Mouse (Mus musculus) T-helper 2 cell (primary cell): Measurements from ENCODE around the gene Pnrc2.

Source experiments
- in situ Hi-C: fragments of 300-600 bp; cut with MboI, MseI; formaldehyde crosslinking; loops from one replicate; pipeline ENCODE4 v1.15.1; 2025; ENCODE audit warnings: high pct_unique_total_duplicates

Gene Pnrc2

DNA sequence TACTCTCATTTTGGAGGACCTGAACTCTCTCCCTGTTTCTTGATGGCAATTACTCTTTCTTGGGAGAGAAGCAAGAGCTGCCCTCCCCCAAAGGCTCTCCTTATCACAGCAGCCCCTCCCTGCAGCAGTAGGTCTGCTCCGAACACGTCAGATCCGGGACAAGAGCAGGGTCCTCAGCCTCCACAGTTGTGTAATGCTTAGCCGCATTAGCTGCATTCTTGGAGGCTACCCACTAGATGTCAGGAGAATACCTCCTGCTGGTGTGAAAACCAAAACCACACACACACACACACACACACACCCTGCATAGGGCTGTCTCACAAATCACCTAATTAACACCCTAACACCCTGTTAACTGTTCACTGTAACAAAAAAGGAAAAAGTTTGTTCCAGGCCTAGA, 19.2 kb upstream of the Pnrc2 start:
- in situ Hi-C loops: no loop called here

- in situ Hi-C loops: no loop called here
These were observed 17.9 kb upstream of the Pnrc2 start for GRCm38 (mm10) chr4:135891539-135891938.

DNA sequence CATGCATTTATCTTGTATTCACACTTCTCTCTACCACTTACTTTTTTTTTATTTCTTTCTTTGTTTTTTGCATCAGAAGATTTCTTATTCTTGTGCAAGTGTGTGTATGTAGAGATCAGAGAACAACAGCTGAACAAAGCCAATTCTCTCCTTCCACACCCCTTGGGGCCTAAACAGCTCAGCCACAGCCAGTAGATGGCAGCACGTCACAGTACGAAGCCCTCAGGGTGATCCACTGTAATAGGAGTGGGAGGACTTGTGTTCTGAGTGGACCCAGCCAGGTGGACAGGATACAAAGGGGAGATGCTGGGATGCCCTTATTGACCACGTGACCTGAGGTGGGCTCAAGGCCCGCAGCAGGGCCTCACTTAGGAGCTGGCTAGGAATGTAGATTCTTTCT, 16.2 kb upstream of the Pnrc2 start:
- in situ Hi-C loops: no loop called here

DNA sequence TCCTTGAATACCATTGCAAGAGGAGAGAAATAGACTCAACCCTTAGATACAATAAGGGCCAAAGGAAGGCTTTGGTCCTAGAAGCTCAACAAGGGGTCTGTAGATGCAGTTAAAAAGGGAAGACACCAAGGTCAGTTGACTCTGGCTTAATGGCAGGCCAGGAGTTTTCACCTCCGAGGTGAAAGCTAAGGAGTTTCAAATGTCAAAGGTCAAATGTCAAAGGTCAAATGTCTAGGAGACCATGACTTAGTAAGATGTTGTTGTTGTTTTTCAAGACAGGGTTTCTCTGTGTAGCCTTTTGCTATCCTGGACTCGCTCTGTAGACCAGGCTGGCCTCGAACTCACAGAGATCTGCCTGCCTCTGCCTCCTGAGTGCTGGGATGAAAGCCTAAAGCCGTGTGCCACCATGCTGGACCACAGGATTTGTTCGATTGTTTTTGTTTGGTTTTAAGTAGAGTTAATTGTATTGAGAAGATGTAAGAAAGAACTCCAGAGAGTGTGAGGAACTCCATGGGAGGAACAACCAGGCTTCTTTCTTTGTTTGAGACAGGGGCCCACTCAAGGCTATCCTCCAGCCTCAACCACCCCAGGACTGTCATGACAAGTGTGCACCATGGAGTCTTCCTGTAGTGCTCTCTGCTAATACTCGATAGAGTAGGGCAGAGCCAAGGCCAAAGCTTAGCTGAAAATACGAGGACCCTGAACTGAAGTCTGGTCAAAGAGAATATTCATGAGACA, 15.7 kb upstream of the Pnrc2 start:
- in situ Hi-C loops: no loop called here

DNA sequence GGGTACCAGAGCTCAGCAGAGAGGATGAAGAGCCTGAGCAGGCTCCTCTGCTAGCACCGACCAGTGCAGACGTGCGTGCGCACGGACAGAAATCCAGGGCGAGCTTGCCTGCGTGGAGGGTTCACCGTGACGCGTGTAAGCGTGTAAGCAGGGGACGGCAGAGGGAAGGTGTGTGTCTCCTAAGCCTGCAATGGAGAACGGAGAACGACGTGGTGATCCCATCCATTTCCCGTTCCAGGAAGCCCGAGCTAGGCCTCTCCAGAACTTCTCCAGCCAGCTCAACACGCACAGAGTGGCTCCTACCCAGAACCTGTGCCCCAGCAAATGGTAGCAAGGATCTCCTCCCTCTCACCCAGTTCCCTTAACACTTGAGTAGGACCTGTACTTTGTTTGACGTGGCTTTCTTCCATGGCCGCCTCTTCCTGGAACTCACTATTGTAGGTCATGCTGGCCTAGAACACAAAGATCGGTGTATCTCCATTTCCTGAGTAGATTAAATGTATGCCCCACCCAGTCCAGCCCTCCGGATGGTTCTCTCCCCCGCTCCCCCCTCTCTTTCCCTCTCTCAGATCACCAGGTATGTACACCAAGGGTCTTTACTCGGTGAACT, 14.9 kb upstream of the Pnrc2 start:
- in situ Hi-C loops: no loop called here

DNA sequence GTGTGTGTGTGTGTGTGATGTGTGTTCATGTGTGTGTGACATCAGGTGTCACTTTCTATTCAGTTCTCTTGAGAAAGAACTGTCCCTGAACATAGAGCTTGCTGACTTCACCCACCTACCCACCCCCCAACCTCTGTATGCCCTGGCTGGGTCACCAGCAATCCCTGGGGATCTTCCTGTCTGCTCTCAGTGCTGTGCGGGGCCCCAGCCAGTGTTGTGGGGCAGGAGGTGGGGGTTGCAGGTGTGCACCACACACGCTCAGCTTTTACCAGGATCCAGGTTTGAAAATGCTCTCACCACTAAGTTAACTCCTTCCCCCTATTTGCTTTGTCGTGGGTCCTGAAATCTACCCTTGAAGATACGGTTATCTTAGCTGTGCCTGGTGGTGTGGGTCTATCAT, 12.5 kb upstream of the Pnrc2 start:
- in situ Hi-C loops: no loop called here

GRCm38 (mm10) chr4:135885676-135886075, 12.0 kb upstream of the Pnrc2 start:
- in situ Hi-C loops: no loop called here

GRCm38 (mm10) chr4:135884531-135884930, 10.9 kb upstream of the Pnrc2 start:
- in situ Hi-C loops: loop anchor here (5.0 kb wide), 1 partner anchor 33 kb away; no protein-coding TSS in a partner anchor

DNA sequence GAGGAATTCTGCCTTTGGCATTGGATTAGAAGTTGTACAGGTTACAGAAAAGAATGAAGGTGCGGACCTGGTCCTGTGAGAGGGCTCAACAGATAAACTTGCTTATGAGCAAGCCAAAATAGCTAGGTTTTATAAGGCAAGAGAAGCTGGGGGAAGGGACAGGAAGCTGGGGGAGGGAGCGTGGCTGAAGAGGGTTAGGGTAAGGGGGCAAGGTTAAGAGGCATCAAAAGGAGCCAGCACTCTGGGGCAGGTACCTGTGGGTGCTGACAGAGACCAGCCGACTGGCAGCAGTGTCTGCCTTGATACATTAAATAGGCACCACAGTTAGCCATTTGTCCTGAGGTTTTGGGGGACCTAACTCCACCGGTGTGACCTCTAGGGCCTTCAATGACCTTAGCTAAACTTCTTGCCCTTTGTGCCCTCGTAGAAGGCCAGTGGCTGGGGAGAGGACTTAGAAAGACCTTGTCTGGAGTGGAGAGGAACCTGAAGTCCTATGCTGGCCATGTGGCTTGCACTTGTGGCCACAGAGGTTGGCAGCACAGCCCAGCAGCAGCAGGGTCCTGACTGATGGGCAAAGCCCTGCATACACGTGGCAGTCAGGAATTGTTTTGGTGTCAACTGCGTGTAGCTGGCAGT, 10.3 kb upstream of the Pnrc2 start:
- in situ Hi-C loops: loop anchor here (5.0 kb wide), 1 partner anchor 33 kb away; no protein-coding TSS in a partner anchor

DNA sequence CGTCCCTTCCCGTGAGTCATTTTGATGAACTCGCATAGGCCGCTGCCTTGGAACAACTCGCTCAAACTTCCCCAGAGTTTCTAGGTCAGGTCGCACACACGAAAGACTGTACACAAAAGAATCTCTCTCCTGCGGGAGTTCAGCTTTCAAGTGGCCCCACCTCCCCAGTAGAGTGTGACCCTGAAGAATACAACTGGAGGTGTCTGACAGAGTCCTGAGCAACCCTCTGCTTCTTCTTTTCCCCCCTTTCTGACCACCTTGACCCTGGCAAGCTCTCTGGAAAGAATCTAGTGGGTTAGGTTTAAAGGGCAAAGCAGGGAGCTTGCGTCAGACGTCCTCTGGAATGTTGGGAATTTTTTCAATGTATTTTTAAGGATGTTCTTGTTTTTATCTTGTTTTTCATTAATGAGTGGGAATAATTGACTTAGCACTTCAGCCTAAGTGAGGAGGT, 9.8 kb upstream of the Pnrc2 start:
- in situ Hi-C loops: loop anchor here (5.0 kb wide), 1 partner anchor 34 kb away; no protein-coding TSS in a partner anchor

DNA sequence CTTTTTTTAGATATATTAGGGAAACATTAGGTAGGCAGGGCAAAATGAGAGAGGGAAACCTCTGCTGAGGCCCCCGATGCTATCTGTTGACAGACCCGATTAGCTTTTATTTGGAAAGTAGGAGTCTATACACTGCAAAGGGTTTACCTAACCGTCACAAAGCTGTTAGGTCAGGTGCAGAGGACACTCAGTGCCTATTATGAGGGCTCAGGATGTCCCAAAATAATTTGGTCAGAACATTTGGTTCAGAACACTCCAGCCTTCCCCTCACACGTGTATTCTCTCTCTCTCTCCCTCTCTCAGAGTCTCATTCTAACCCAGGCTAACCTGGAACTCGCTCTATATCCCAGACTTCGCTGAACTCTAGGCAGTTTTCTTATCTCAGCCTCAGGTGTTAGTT, 8.4 kb upstream of the Pnrc2 start:
- in situ Hi-C loops: loop anchor here (5.0 kb wide), 1 partner anchor 35 kb away; no protein-coding TSS in a partner anchor

GRCm38 (mm10) chr4:135880576-135880975, 6.9 kb upstream of the Pnrc2 start:
- in situ Hi-C loops: loop anchor here (5.0 kb wide), 1 partner anchor 37 kb away; no protein-coding TSS in a partner anchor

- in situ Hi-C loops: loop anchor here (5.0 kb wide), 1 partner anchor 37 kb away; no protein-coding TSS in a partner anchor
These were observed 6.4 kb upstream of the Pnrc2 start for GRCm38 (mm10) chr4:135880018-135880417.

GRCm38 (mm10) chr4:135879021-135879420, 5.4 kb upstream of the Pnrc2 start:
- in situ Hi-C loops: no loop called here

DNA sequence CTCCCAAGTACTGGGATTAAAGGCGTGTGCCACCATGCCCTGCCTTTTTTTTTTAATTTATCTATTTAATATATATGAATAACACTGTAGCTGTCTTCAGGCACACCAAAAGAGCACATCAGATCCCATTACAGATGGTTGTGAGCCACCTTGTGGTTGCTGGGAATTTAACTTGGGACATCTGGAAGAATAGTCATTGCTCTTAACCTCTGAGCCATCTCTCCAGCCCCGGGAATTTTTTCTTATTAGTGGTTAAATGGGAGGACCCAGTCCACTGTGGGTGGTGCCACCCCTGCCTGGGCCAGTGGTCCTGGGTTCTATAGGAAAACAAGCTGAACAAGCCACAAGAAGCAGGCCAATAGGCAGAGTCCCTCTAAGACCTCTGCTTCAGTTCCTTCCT, 4.1 kb upstream of the Pnrc2 start:
- in situ Hi-C loops: no loop called here

- in situ Hi-C loops: no loop called here
These were observed 3.0 kb upstream of the Pnrc2 start for GRCm38 (mm10) chr4:135876583-135877020.

- in situ Hi-C loops: no loop called here
These were observed 2.4 kb upstream of the Pnrc2 start for GRCm38 (mm10) chr4:135875991-135876582.

- in situ Hi-C loops: no loop called here
These were observed 1.9 kb upstream of the Pnrc2 start for GRCm38 (mm10) chr4:135875546-135875945.

GRCm38 (mm10) chr4:135874564-135875535, 1.2 kb upstream of the Pnrc2 start:
- in situ Hi-C loops: no loop called here

GRCm38 (mm10) chr4:135872589-135873391, 860 bp downstream of the Pnrc2 start:
- in situ Hi-C loops: no loop called here
